Mouse (Mus musculus) heart, postnatal 4 days (tissue): ENCODE results near the gene Slc35e1. TPM values are rescaled to one million over a fixed set of nuclear protein-coding genes. Genes with fewer than 3 reads are reported as not detected.

Experiments
- DNase-seq: peaks from one replicate; pipeline ENCODE4 v3.0.0; 2021
- microRNA-seq, 2 experiments: library from miRNA; unstranded; fragments of <30 nt; microRNA quantifications; one replicate each; pipeline ENCODE4 v1.2.0; 2021 to 2022
- total RNA-seq, 2 experiments: library from RNA; stranded (reverse); gene quantifications; 2 replicates each; pipeline ENCODE4 v1.2.3; 2021

Gene Slc35e1
- total RNA-seq, 2 experiments from 2014 or later: 25.6 to 27.1 TPM

DNA sequence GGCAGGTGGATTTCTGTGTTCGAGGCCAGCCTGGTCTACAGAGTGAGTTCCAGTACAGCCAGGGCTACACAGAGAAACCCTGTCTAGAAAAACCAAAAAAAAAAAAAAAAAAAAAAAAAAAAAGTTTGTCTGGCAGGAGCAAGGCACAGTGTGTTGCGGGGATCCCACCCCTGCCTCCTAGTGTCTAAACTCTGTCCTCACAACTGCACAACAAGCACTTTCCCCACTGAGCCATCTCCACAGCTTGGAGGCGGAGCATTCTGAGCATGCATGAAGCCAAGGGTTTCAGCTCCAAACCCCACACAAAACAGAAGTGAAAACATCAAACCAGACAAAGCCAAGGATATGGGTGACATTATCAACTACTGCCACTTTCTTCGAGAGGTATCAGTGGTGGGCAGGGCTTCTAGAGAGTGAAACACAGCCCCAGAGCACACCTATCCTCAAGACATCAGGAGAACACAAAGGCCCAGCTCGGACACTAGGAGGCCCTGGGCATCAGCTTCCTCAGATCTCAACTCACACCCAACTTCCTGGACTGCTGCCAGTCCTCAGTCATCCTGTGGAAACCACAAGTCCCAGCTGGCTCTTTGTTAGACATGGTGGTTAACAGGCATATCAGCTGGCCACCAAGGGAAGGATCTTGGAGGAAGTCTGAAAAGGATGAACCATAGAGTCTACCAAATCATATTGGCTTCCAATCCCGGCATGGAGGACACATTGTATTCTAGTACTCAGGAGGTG lies 6.8 kb downstream of the Slc35e1 start:
- peak; percentile 43 for DNase-seq

DNA sequence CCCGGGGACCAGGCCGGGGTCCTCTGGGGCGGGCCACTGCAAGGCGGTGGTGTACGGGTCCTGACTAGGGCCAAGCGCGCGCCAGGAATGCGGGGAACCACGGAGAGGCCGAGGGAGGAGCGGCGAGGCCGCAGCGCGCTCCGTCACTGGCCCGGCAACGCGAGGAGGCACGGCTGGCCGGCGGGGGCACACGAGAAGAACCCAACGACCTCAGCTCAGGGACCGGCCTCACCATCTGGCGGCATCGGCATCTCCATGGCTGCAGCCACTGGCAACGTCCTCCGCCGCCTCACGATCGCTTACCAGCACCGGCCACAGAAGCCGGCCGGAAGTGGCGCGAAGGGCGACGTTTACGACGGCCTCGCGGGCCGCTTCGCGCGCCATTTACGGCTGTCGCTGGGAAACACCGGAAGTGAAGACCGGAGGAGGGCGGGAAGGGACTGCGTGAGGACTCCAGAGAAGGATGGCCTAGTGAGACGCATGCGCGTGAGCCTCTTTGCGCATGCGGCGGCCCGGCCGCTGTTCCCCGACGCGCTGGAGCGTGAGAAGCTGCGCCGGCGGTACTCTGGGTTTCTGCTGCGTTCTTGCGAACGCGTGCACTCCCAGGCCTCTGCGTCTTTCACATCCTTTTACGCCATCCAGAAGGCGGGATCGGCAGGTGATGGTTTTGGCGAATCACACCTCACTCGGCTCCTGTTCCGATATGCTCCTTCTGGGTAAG lies 17.4 kb downstream of the Slc35e1 start, which contains the start of gene Cherp:
TSS of gene Cherp (minus strand) at position 401 of the 721 bp plus-strand sequence.
- DNase-seq: peak; percentile 97

DNA sequence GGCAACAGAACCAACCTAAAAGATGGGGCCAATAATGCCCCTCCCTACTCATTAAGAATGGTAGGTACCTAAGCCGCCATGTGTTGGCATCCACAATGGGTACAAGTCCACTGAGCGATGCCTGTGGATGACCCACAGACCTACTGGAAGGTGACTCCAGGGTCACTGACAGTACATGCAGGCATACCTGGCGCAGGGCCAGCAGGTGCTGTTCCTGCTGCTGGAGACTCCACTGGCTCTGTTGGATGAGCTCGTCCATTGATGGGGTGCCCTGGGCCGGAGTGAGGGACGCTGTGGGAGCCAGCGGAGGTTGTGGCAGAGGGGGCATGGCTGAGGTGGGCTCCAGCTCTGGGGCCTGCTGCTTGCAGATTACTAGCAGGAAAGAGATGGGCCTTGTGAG lies 21.7 kb downstream of the Slc35e1 start:
- DNase-seq: no peak

DNA sequence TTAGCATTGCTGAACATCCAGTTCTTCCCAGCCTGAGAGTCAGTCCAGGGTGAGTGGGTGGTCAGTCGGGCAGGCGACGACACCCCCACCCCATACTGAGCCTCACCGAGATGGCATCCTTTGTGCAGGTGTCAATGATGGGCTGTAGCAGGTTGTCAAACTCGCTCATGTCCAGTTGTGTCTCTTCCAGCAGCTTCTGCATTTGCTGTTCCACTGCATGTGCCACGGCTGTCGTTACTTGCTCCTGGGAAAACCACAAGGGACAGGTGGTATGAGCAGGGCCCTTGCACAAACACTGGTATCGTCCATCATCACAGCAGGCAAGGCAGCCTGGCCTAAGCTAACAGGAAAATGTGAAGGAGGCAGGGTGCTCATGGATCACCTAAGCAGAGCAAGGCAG lies 22.4 kb downstream of the Slc35e1 start:
- no peak for DNase-seq

DNA sequence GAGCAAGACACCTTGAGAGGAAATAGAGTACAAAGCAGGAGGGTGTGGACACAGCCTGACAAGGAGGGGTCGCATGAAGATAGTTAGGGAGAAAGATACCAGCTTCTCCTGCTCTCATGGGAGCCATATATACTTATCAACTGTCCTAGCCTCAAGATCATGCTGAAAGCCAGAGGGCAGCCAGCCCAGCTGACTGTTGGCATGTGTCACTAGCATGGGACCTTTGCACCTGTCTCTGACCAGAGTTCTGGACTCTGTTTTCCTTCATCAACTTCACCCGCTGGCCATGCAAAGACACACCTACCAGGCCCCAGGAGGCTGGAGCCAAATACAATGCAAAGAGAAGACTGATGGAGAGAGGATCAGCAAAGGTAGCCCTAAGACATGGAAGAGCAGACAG lies 23.2 kb downstream of the Slc35e1 start:
- no peak for DNase-seq

DNA sequence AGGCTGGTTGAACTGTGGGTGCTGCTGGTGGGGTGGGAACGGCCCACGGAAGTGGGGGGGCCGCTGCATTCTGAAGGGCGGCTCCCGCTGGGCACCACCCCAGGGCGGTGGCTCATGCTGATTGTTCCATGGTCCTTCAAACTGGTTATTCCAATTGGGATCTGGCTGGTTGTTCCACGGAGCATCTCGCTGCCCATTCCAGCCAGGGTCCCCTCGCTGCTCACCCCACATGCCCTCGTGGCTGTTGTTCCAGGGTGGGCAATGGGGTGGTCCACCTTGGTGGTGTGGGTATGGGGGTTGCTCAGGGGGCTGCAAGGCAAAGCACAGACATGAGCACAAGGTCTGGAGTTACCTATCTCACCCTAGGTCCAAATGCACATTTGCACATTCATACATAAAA lies 28.2 kb downstream of the Slc35e1 start:
- DNase-seq: no peak

DNA sequence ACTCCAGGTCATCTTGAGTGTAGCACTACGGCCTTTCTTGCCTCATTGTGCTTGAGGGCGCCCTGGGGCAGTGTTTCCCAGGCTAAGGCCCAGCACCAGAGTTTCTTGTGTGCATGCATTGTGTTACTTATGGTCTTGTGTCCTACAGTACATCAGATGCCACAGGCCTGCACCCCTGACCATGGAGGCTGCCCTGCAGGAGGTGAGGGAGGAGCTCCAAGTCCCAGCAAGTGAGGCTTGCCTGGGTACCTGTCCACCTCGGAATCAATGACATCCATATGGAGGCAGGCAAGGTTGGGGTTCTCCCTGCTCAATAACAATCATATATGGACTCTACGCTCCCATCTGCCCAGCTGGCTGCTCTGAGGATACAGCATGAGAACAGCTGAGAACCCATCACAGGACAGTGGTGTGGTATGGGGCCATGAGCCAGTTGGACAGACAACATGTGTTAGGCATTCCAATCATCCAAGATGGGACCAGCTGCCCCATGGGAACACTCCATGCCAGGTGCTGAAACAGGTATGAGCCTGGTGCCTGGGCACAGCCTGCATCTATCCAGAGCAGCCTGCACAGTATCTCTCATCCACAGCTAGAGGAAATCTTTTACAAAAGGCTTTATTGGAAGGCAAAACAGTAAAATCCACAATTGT lies 32.4 kb downstream of the Slc35e1 start:
- no peak for DNase-seq

DNA sequence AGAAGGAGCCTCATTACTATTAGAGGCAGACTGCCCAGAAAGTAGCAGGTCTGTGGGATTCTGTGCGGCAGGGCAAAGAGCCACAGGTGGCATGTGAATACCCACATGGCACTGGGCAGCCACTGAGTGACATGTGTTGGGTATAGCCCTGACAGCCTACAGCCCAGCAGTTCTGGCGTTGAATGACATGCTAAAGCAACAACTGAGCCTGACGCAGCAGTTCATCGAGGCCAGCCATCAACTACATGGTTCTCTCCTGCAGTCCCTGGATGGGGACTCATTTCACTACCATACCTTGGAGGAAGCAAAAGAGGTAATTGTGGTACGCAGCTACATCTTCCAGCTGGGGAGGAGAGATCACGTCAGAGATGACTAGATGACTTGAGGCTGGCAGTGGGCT lies 34.0 kb downstream of the Slc35e1 start:
- no peak for DNase-seq

DNA sequence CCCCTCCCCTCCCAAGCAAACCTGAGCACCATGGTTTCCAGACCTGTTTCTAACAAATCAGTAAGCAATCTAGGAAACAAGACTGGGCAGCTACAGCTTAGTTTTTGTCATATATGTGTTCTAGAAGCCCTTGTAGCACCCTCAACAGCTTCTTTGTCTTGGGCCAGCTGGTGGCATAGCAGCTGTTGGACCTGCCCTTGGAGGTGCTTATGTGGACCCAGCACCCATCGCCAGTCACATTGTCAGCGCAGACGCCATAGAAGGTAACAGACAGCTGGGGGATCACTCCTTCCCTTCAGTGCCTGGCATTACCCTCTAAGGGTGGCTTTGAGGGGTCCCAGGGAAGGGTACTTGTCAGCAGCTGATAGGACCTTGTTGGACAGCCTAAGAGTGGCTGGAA lies 34.6 kb downstream of the Slc35e1 start:
- no peak for DNase-seq

DNA sequence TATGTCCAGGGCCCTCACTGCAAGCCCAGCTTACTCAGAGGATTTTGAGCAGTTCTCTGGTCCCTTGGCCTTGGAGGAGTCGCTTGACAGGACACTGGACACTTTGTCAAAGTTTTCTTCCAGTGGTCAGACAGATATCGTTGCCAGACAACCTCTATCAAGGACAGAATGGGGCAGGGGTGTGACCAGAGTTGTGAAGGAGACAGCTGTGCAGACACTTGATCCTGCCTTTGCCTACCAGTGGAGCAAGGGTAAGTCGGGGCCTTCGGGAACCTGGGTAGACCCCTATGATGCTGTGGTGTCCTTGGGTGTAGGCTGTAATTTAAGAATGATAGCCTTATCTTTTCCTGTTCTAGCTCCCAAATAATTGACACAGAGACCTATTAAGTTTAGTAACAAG lies 37.1 kb downstream of the Slc35e1 start:
- DNase-seq: no peak

DNA sequence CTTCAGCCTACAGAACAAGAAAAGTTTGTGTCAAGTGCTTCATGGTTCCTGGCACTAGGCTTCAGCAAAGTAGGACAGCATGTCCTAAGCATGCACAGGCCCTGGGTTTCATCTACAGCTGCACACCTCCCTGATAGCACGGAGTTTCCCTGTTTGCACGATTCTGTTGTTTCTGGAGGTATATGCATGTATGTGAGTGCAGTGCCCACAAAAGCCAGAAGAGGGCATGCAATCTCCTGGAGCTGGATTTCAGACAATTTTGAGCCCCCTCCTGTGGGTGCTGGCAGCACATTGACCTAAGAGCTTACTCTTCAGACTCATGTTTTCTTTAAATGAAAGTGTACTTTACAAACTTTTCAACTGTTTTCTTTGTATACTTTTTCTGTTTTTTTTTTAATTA lies 38.5 kb downstream of the Slc35e1 start:
- no peak for DNase-seq

DNA sequence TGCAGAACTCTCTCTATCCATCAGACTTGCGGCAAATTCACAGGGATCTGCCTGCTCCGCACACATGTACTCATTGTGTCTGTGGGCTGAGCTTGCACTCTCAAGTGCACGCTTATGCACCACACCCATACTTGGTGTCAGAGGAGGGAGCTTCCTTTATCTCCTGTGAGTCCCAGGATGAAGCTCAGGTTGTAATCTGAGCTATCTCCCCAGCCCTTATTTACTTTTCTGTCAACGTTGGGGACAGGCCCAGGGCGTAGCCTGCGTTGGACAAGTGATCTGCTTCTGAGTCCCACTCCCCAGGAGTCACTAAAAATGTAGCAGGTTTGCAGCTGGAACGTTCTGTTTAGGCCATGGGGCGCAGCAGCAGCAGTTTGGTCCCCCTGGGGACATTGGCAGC lies 40.9 kb downstream of the Slc35e1 start:
- no peak for DNase-seq

DNA sequence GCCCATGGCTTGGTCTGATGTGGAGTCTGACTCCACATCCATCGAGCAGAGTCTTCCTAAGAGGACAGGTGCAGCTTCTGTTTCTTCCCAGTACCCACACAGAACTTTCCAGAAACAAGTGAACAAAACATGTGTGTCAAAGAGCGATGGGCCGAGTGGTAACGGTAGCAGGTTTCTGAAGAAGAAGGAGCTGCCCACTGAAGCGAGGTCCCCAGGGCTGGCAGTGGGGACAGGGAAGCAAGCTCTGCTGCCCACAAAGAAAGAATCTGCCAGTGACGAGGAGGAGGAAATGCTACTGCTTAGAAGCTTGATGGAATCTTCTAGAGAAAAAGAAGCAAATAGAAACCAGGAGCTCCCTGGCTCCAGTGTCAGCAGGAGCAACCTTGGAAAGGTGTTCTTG lies 47.3 kb downstream of the Slc35e1 start:
- no peak for DNase-seq

DNA sequence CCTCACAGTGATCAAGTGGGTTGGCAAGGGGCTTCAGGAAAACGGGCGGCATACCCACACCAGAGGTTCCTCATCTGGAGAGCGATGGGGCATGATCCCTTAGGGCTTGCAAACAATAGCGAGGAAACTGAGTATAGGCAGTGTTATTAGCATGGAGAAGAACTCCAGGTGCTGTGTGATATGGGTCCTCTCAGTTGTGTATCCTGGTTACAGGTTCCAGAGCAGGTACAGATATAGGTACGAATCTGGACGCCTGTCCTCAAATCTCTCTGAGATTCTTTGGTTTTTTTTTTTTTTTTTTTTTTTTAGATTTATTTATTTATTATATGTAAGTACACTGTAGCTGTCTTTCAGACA lies 48.4 kb downstream of the Slc35e1 start:
- no peak for DNase-seq

DNA sequence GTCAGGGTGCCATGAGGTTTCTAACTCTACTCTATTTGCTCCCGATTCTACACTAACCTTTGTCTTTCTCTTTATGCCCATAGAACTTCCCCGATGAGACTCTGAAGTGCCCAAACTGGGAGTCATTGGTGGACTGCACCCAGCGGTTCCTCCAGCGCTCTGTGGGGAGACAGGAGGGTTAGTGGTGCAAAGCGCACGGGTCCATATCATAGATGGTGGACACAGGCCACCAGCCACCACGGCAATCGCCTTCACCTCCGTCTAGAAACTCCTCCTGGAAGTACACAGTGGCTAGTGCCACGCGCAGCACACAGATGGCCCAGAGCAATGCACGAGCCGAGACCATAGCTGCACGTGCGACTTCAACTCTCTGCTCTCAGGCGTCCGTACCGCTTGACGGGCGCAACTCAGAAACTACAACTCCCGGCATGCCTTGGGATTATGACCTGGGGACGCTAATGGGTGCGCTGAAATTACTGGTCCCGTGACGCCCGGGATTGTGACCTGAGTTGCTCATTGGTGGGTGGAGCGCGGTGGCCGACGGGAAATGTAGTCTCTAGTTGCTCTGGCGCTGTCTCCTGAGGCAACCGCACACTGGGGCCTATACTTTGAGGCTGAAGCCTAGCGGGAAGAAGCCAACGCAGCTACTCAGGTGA lies 48.9 kb downstream of the Slc35e1 start, which contains the start of the genes Calr3 and 1700030K09Rik:
TSS of gene Calr3 (minus strand) at position 533 of the 656 bp plus-strand sequence.
TSS of gene 1700030K09Rik (plus strand) at position 543 of the 656 bp plus-strand sequence.
- peak; percentile 98 for DNase-seq

DNA sequence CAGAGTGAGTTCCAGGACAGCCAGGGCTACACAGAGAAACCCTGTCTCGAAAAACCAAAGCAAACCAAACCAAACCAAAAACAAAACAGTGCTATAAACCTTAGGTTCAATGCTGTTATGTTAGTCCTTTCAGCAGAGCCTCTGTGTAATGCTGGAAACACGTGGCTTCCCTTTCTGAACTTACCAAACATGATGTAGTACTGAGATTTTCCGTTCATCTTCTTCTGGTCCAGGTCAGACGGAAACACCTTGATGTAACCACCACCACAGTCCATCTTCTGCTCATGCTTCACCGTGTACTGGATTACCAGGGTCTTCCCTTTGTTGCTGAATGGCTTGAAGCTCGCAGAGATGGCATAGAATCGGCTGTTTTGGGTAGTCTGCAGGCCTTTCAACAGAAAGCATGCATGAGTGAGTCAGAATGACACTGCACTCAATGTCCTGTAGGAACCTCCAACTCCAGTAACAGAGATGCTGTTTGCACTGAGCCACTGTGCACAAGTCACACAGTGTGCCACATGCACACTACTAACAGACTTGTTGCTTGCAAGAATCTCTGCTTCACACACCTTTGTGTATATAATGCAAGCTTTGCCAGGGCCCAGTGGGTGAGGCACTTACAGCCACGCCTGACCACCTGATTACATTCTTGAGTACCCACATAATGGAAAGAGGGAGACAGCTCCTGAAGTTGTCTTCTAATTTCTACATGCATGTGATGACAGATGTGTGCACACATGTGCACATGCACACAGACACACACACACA lies 54.0 kb downstream of the Slc35e1 start:
- DNase-seq: no peak

DNA sequence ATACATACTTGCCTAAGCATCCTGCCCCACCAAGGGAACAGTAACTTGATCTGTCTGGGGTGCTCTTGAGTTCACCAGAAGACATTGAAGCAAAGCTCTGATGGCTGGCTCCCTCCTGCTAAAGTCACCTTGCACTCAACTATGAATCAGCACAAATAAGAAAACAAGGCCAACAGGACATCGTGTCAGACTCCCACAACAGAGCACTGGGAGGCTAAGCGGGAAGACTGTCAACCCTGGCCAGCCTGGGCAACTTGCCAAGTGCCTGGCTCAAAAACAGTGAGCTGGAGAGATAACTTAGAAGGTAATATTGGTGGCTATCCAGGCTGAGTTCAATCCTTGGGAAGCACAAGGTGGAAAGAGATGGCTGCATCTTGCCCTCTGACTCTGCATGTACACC lies 57.5 kb downstream of the Slc35e1 start:
- peak; percentile 85 for DNase-seq

Small RNA genes within 50 kb of the gene (microRNA-seq; reads per million reads assigned to microRNA genes)
- gene Gm28019 (0 reads per million in 2 experiments), gene Mir7068 (3.3 to 4.5 reads per million in 2 experiments)

Other genes starting within 250 kb of the Slc35e1 start
- gene Gm10282, start 187.4 kb downstream of the Slc35e1 start, total RNA-seq: 10 to 100 TPM; 34.9 to 36.3 TPM
- 10 to 100 TPM; 65.3 to 68.2 TPM for gene Klf2, start 173.6 kb downstream of the Slc35e1 start, total RNA-seq
- 10 to 100 TPM; 56.8 to 60.0 TPM for gene Eps15l1, start 71.2 kb downstream of the Slc35e1 start, total RNA-seq
- 1 to 10 TPM; 1.4 to 1.6 TPM for gene Calr3, start 48.7 kb downstream of the Slc35e1 start, total RNA-seq
- 1 to 10 TPM; 5.4 to 8.2 TPM for gene 1700030K09Rik, start 48.7 kb downstream of the Slc35e1 start, total RNA-seq
- 10 to 100 TPM; 55.6 to 64.5 TPM for gene Cherp, start 17.4 kb downstream of the Slc35e1 start, total RNA-seq
- gene Med26, start 55.7 kb upstream of the Slc35e1 start, total RNA-seq: 1 to 10 TPM; 8.6 TPM
- gene Smim7, start 78.5 kb upstream of the Slc35e1 start, total RNA-seq: 100 to 1,000 TPM; 120 to 130 TPM
- 100 to 1,000 TPM; 213 to 221 TPM for gene Tmem38a, start 79.4 kb upstream of the Slc35e1 start, total RNA-seq
- 1 to 10 TPM; 2.1 to 2.4 TPM for gene Nwd1, start 154.1 kb upstream of the Slc35e1 start, total RNA-seq
- gene Sin3b, start 230.7 kb upstream of the Slc35e1 start, total RNA-seq: 100 to 1,000 TPM; 133 to 135 TPM